Comparison of ENCODE assay signal across 13 mouse cellular contexts in genomic region chr7:74423316-74423715, GRCm38 (mm10).
A peak's percentile ranks its signal among the peaks of the same experiment; 100 is the strongest.
DNase-seq lines count a peak whose midpoint lies in the region; ATAC-seq lines count a peak whose summit lies in the region.
"Had no signal": no experiment of that assay in that cellular context is flagged by ENCODE, and none has a peak within 500 bp of the region (broad histone marks: within the 10 kb centered on the region; RNA-seq: fewer than 3 reads in every experiment).

No protein-coding gene starts in this region.

- H3K4me1 ChIP-seq in heart, embryonic 11.5 days (ENCODE audit: control insufficient read depth, insufficient read depth, low read length): peaks cover 55% of the 10 kb centered on the region
- peaks cover 29% of the 10 kb centered on the region for H3K4me1 ChIP-seq in limb, embryonic 12.5 days (replicated peaks)
- peaks cover 34% of the 10 kb centered on the region for H3K4me1 ChIP-seq in limb, embryonic 10.5 days
- H3K4me1 ChIP-seq: intestine, embryonic 15.5 days had no signal

- no peaks in the 10 kb centered on the region for H3K9me3 ChIP-seq in heart, embryonic 11.5 days (replicated peaks; ENCODE audit: control insufficient read depth, low read length)
- no peaks in the 10 kb centered on the region for H3K9me3 ChIP-seq in limb, embryonic 12.5 days
- H3K9me3 ChIP-seq in limb, embryonic 10.5 days (replicated peaks): no peaks in the 10 kb centered on the region
- H3K9me3 ChIP-seq: intestine, embryonic 15.5 days; limb, embryonic 15.5 days had no signal

- H3K9ac ChIP-seq in heart, embryonic 11.5 days (ENCODE audit: low read depth, low read length): no peak overlapping the region
- no peak overlapping the region for H3K9ac ChIP-seq in limb, embryonic 12.5 days (replicated peaks)
- H3K9ac ChIP-seq: intestine, embryonic 15.5 days; limb, embryonic 15.5 days had no signal

- 70% methylated on average over 3 of the region's 3 CpGs for WGBS in heart, embryonic 11.5 days (ENCODE audit: insufficient replicate concordance)
- WGBS in limb, embryonic 12.5 days: 82% methylated on average over 3 of the region's 3 CpGs
- WGBS in limb, embryonic 10.5 days: 82% methylated on average over 3 of the region's 3 CpGs

- H3K4me2 ChIP-seq in heart, embryonic 11.5 days: no peak overlapping the region
- no peak overlapping the region for H3K4me2 ChIP-seq in limb, embryonic 12.5 days
- H3K4me2 ChIP-seq: intestine, embryonic 15.5 days; limb, embryonic 15.5 days had no signal

- no peak overlapping the region for H3K27ac ChIP-seq in heart, embryonic 11.5 days (ENCODE audit: low read depth, low read length)
- H3K27ac ChIP-seq in limb, embryonic 12.5 days: peak overlapping the region; percentile 41; the same call in 1 of the 2 replicates
- H3K27ac ChIP-seq in limb, embryonic 10.5 days: no peak overlapping the region
- H3K27ac ChIP-seq: intestine, embryonic 15.5 days; limb, embryonic 15.5 days had no signal

- peak; percentile 48 for DNase-seq in heart, adult 8-10 months (ENCODE audit: low spot score)
- no peak for DNase-seq in limb, embryonic 10.5 days (ENCODE audit: low spot score)
- DNase-seq in adipocyte (ENCODE audit: low spot score): peak; percentile 2
- DNase-seq in Muller cell, postnatal 12 days (ENCODE audit: inconsistent ontology term): no peak
- DNase-seq: cerebellum, adult 8-10 months; gastrocnemius, postnatal 14 days; thymus, postnatal 4 days had no signal

- H3K27me3 ChIP-seq in heart, embryonic 11.5 days (ENCODE audit: control insufficient read depth, insufficient read depth, low read length): no peaks in the 10 kb centered on the region
- H3K27me3 ChIP-seq in limb, embryonic 12.5 days: peaks cover 41% of the 10 kb centered on the region
- H3K27me3 ChIP-seq in limb, embryonic 10.5 days (ENCODE audit: low read depth, poor library complexity, severe bottlenecking): peaks cover 62% of the 10 kb centered on the region
- H3K27me3 ChIP-seq: intestine, embryonic 15.5 days; limb, embryonic 15.5 days had no signal

- no peak for ATAC-seq in heart, embryonic 11.5 days (replicated peaks; ENCODE audit: insufficient number of reproducible peaks, low FRiP score, low TSS enrichment)
- no peak for ATAC-seq in limb, embryonic 12.5 days (ENCODE audit: insufficient number of reproducible peaks, insufficient read depth, low FRiP score, low TSS enrichment, low read depth)
- ATAC-seq in granulocyte monocyte progenitor cell, adult 5-6 weeks (replicated peaks; ENCODE audit: poor library complexity, severe bottlenecking): 0 out of 2 replicates have a peak, but pooled peaks have one; percentile 6

- H3K4me3 ChIP-seq in heart, embryonic 11.5 days (ENCODE audit: low read depth, low read length): no peak overlapping the region
- no peak overlapping the region for H3K4me3 ChIP-seq in limb, embryonic 12.5 days (replicated peaks)
- no peak overlapping the region for H3K4me3 ChIP-seq in limb, embryonic 10.5 days
- H3K4me3 ChIP-seq: erythroblast, embryonic 14.5 days; intestine, embryonic 15.5 days; limb, embryonic 15.5 days had no signal

- no peaks in the 10 kb centered on the region for H3K36me3 ChIP-seq in heart, embryonic 11.5 days (ENCODE audit: control insufficient read depth, insufficient read depth, low read length)
- no peaks in the 10 kb centered on the region for H3K36me3 ChIP-seq in limb, embryonic 12.5 days
- no peaks in the 10 kb centered on the region for H3K36me3 ChIP-seq in limb, embryonic 10.5 days
- H3K36me3 ChIP-seq: intestine, embryonic 15.5 days; limb, embryonic 15.5 days had no signal

Comparison
In these comparisons a context has a peak if more than half of its experiments do, and no peak if none do; other contexts are left out.
1. DNase-seq: peak in heart, adult 8-10 months (single experiment) and adipocyte (single experiment); none in limb, embryonic 10.5 days (single experiment) and Muller cell, postnatal 12 days (single experiment).